Mouse (Mus musculus): Measurements from ENCODE around the gene Chchd10. TPM values are rescaled to one million over a fixed set of nuclear protein-coding genes. Genes with fewer than 3 reads are reported as not detected.

The Chchd10 gene
- total and polyA plus RNA-seq, 2 experiments from 2014 or later: 221 to 266 TPM

DNA sequence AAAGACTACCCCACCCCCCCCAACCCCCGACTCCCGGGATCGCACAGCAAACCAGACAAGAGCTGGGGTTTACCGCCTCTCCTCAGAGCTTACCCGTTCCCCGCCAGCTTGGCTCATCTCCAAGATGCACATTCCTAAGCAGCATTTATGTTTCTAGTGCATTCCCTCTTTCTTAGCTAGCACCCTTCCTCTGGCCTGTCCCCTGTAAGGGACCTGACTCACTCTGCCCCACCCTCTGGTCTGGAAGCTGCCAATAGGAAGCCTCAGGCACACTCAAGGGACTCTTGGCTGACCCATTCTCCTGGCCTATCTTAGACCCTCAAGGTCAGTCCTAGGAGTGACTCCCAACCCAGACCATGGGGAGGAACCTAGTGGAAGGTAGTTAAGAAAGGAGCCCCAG is 2.6 kb upstream of the Chchd10 start:
- WGBS: 26% methylated on average over 6 of the region's 6 CpGs
- TF ChIP-seq CTCF (IDR thresholded peaks at IDR 0.05): no peak
- no peaks in the 10 kb centered on the region for H3K27me3 ChIP-seq (ENCODE audit: insufficient read depth, low read length)
- ATAC-seq (ENCODE audit: low FRiP score): no peak
- H3K9ac ChIP-seq (replicated peaks; ENCODE audit: low read length, poor library complexity, severe bottlenecking): no peak overlapping the region
- no peaks in the 10 kb centered on the region for H3K4me1 ChIP-seq (ENCODE audit: insufficient read depth, low read length)
- H3K4me2 ChIP-seq (ENCODE audit: low read depth, low read length, poor library complexity, severe bottlenecking): no peak overlapping the region
- DNase-seq (ENCODE audit: low spot score): no peak
- no peak overlapping the region for H3K4me3 ChIP-seq (ENCODE audit: low read depth, low read length)
- H3K36me3 ChIP-seq (ENCODE audit: insufficient read depth, low read length): peaks cover 6% of the 10 kb centered on the region; the same call in 1 of the 2 replicates
- H3K27ac ChIP-seq (ENCODE audit: low read depth, low read length): no peak overlapping the region
- no peaks in the 10 kb centered on the region for H3K9me3 ChIP-seq (ENCODE audit: low read length)

DNA sequence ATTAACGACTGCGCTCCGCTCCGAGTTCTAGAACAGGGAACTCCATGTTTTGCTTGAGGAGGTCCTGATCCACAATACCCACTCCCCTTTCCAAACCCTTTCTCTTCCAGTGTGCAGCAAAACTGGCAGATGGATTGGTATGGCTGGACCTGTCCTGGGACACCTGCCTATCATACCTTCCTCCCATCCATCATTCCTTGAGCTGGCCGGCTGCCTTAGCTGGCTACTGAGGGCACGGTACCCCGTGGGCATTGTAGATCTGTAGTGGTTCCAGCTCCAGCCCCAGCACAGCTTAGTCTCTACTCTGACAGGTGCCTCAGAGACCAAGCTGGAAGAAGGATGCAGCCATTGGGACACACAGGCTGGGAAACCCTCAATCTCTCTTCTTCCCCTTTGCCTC is 1.6 kb upstream of the Chchd10 start:
- 23% methylated on average over 7 of the region's 7 CpGs for WGBS
- no peak for TF ChIP-seq CTCF (IDR thresholded peaks at IDR 0.05)
- ATAC-seq (ENCODE audit: low FRiP score): no peak

DNA sequence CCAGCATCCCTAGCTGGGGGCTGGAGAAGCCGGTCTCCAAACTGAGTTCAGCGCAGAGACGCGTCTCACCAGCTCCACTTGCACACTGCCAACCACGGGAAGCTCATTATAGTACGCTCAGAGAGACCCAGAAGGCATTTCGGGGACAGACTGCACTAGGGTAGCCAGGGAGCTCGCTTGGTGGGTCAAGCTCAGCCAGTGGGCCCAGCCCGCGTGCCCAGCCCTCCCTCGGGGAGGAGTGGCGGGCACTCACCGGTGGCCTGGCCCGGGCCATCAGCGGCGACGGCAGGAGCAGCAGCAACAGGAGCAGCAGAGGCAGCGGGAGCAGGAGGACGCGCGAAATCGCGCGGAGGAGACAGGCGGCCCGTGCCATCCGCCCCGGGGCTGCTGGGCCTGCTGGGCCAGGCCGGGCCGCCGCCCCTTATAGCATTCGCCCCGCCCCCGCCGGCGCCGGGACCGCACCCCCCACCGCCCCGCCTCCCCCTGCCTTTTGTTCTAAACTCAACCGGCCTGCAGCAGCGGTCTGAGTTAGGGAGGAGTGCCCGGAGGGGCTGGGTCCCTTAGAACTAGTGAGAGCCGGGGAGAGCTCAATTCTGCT is 750 bp upstream of the Chchd10 start:
- peak; percentile 21; the same call in 1 of the 2 replicates for ATAC-seq (ENCODE audit: low FRiP score)
- Histone ChIP-seq H3K4me3 (ENCODE audit: low read depth, low read length) (peak overlapping the region; percentile 39), H3K4me2 (ENCODE audit: low read depth, low read length, poor library complexity, severe bottlenecking) (peak overlapping the region; percentile 85), H3K27me3 (ENCODE audit: insufficient read depth, low read length) (no peaks in the 10 kb centered on the region), H3K27ac (ENCODE audit: low read depth, low read length) (no peak overlapping the region), H3K4me1 (ENCODE audit: insufficient read depth, low read length) (no peaks in the 10 kb centered on the region), H3K9me3 (ENCODE audit: low read length) (no peaks in the 10 kb centered on the region), H3K36me3 (ENCODE audit: insufficient read depth, low read length) (no peaks in the 10 kb centered on the region), H3K9ac (replicated peaks; ENCODE audit: low read length, poor library complexity, severe bottlenecking) (peak overlapping the region; percentile 61)
- TF ChIP-seq CTCF (IDR thresholded peaks at IDR 0.05): no peak
- peak; percentile 30 for DNase-seq (ENCODE audit: low spot score)
- WGBS: under 1% methylated on average over 40 of the region's 44 CpGs

More for the DNA sequence above, 1.6 kb upstream of the Chchd10 start:
- Histone ChIP-seq H3K36me3 (ENCODE audit: insufficient read depth, low read length) (peaks cover 2% of the 10 kb centered on the region; the same call in 1 of the 2 replicates), H3K4me3 (ENCODE audit: low read depth, low read length) (peak overlapping the region; percentile 39; the same call in 1 of the 2 replicates), H3K4me1 (ENCODE audit: insufficient read depth, low read length) (no peaks in the 10 kb centered on the region), H3K27ac (ENCODE audit: low read depth, low read length) (no peak overlapping the region), H3K9ac (replicated peaks; ENCODE audit: low read length, poor library complexity, severe bottlenecking) (peak overlapping the region; percentile 61; the same call in 1 of the 2 replicates), H3K27me3 (ENCODE audit: insufficient read depth, low read length) (no peaks in the 10 kb centered on the region), H3K9me3 (ENCODE audit: low read length) (no peaks in the 10 kb centered on the region), H3K4me2 (ENCODE audit: low read depth, low read length, poor library complexity, severe bottlenecking) (peak overlapping the region; percentile 85)
- DNase-seq (ENCODE audit: low spot score): no peak

- Histone ChIP-seq H3K9me3 (ENCODE audit: low read length) (no peaks in the 10 kb centered on the region), H3K27me3 (ENCODE audit: insufficient read depth, low read length) (no peaks in the 10 kb centered on the region), H3K4me1 (ENCODE audit: insufficient read depth, low read length) (no peaks in the 10 kb centered on the region), H3K27ac (ENCODE audit: low read depth, low read length) (no peak overlapping the region), H3K36me3 (ENCODE audit: insufficient read depth, low read length) (no peaks in the 10 kb centered on the region), H3K4me2 (ENCODE audit: low read depth, low read length, poor library complexity, severe bottlenecking) (peak overlapping the region; percentile 84), H3K4me3 (ENCODE audit: low read depth, low read length) (peak overlapping the region; percentile 68; the same call in 1 of the 2 replicates), H3K9ac (replicated peaks; ENCODE audit: low read length, poor library complexity, severe bottlenecking) (no peak overlapping the region)
- DNase-seq (ENCODE audit: low spot score): no peak
- no peak for ATAC-seq (ENCODE audit: low FRiP score)
- no peak for TF ChIP-seq CTCF (IDR thresholded peaks at IDR 0.05)
- WGBS: 83% methylated on average over 1 of the region's 1 CpGs
These were observed 2.1 kb downstream of the Chchd10 start for GRCm38 (mm10) chr10:75934991-75935390.

- peak within 1 kb of the TSS; percentile 77 for H3K9ac ChIP-seq (replicated peaks; ENCODE audit: low read length, poor library complexity, severe bottlenecking)
- WGBS: 1% methylated on average over 46 of the region's 51 CpGs
- DNase-seq (ENCODE audit: low spot score): peak; percentile 83
- peak; percentile 57 for ATAC-seq (ENCODE audit: low FRiP score)
- H3K4me2 ChIP-seq (ENCODE audit: low read depth, low read length, poor library complexity, severe bottlenecking): peak within 1 kb of the TSS; percentile 84
- no peaks in the 10 kb centered on the region for H3K27me3 ChIP-seq (ENCODE audit: insufficient read depth, low read length)
- H3K4me3 ChIP-seq (ENCODE audit: low read depth, low read length): peak within 1 kb of the TSS; percentile 68
- H3K36me3 ChIP-seq (ENCODE audit: insufficient read depth, low read length): no peaks in the 10 kb centered on the region
- H3K9me3 ChIP-seq (ENCODE audit: low read length): no peaks in the 10 kb centered on the region
- peak within 1 kb of the TSS; percentile 69 for H3K27ac ChIP-seq (ENCODE audit: low read depth, low read length)
- TF ChIP-seq CTCF (IDR thresholded peaks at IDR 0.05): no peak
- H3K4me1 ChIP-seq (ENCODE audit: insufficient read depth, low read length): no peaks in the 10 kb centered on the region
These were observed 3.0 kb downstream of the Chchd10 start, which contains the start of gene Mmp11 for GRCm38 (mm10) chr10:75935680-75936541. TSS of gene Mmp11 (minus strand) at chr10:75936496.
